Mouse (Mus musculus) kidney, adult 8-10 months (tissue): ENCODE measurements around the gene Defa37.
"Not testable (repeated sequence)": the region's sequence is repeated elsewhere in the genome, so short reads cannot be mapped to it uniquely, and the experiment has no call there.

Experiments
- DNase-seq, 2 experiments: peaks; one replicate each; pipeline ENCODE4 v3.0.0; 2022

Defa37 gene

DNA sequence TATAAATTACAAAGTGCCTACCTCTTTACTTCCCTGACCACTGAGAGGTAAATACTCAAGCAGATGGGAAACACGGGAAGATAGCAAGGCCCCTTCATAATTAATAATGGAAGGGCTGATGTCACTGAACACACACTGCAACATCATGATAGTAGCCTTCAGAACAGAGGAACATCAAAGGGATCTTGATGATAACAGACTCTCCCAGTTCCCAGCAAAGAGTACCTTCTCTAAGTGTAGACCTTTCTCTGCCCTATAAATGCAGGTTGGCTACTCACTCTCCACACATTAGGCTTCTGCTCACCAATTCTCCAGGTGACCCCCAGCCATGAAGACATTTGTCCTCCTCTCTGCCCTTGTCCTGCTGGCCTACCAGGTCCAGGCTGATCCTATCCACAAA lies at the start of gene Defa37:
Gene Defa37 (plus strand): TSS at position 301 of the 400 bp plus-strand sequence.
- DNase-seq, result not testable (repeated sequence)

DNA sequence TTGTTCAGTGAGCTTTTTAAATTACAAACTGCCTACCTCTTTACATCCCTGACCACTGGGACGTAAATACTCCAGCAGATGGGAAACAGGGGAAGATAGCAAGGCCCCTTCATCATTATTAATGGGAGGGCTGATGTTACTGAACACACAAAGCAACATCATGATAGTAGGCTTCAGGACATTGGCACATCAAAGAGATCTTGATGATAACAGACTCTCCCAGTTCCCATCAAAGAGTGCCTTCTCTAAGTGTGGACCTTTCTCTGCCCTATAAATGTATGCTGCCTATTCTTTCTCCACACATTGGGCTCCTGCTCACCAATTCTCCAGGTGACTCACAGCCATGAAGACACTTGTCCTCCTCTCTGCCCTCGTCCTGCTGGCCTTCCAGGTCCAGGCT lies 36.5 kb upstream of the Defa37 start, which contains the start of gene Defa32:
Gene Defa32 (plus strand): TSS at position 301 of the 400 bp plus-strand sequence.
- not testable (repeated sequence) for DNase-seq

DNA sequence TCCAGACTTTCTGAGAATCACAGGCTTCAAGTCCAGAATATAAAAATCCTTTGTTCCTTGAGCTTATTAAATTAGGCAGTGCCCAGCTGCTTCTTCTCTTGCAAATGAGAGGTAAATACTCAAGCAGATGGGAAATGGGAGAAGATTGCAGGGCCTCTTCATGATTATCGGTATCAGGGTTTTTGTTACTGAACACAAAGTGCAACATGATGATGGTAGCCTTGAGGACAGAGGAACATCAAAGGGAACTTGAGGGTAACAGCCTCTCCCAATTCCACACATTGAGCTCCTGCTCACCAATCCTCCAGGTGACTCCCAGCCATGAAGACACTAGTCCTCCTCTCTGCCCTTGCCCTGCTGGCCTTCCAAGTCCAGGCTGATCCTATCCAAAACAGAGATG lies 17.5 kb downstream of the Defa37 start, which contains the start of gene Defa28:
Gene Defa28 (plus strand): TSS at position 301 of the 400 bp plus-strand sequence.
- not testable (repeated sequence) for DNase-seq

DNA sequence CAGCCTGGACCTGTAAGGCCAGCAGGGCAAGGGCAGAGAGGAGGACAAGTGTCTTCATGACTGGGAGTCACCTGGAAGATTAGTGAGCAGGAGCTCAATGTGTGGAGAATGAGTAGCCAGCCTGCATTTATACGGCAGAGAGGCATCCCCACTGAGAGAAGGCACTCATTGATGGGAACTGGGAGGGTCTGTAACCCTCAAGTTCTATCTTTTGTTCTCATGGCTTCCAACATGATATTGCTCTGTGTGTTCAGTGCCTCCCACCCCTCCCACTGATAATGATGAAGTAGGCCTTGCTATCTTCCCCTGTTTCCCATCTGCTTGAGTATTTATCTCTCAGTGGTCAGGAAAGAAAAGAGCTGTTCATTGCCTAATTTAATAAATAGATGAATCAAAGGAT lies 29.2 kb downstream of the Defa37 start, which contains the start of gene Gm7861:
Gene Gm7861 (minus strand): TSS at position 101 of the 400 bp plus-strand sequence.
- not testable (repeated sequence) for DNase-seq
